Mouse (Mus musculus) gastrocnemius, postnatal 4 days (tissue): ENCODE measurements at regions not wholly inside any gene's neighbourhood (a gene's known extent, or its start where the extent isn't known, plus 50 kb on each side); places are given as distances from the start of the nearest gene placed in this dataset.
"Not testable (repeated sequence)": the region's sequence is repeated elsewhere in the genome, so short reads cannot be mapped to it uniquely, and the experiment has no call there.

Experiments used
- DNase-seq, 2 experiments: peaks; one replicate each; pipeline ENCODE4 v3.0.0; 2021 to 2022; ENCODE audit warnings: low spot score in 2 of 2, mixed read lengths in 2 of 2

- no peak for DNase-seq
These were observed 484.7 kb upstream of the Gulo start for GRCm38 (mm10) chr14:66493691-66494121.

- not testable (repeated sequence) for DNase-seq
These were observed 475.7 kb upstream of the Gulo start for GRCm38 (mm10) chr14:66484751-66485150.

- no peak for DNase-seq
These were observed 470.2 kb upstream of the Gulo start for GRCm38 (mm10) chr14:66479181-66479580.

GRCm38 (mm10) chr14:66478562-66478961 lies 469.6 kb upstream of the Gulo start:
- DNase-seq: no peak

- no peak for DNase-seq
These were observed 466.0 kb upstream of the Gulo start for GRCm38 (mm10) chr14:66475026-66475425.

GRCm38 (mm10) chr14:66473251-66473550 lies 464.2 kb upstream of the Gulo start:
- DNase-seq: no peak

GRCm38 (mm10) chr14:66472537-66473250 lies 463.7 kb upstream of the Gulo start:
- DNase-seq: no peak

- DNase-seq: no peak
These were observed 453.1 kb upstream of the Gulo start for GRCm38 (mm10) chr14:66462081-66462480.

- DNase-seq: peak in 1 of 2 experiments; percentile 38
These were observed 451.8 kb upstream of the Gulo start for GRCm38 (mm10) chr14:66460795-66461194.

- no peak for DNase-seq
These were observed 449.7 kb upstream of the Gulo start for GRCm38 (mm10) chr14:66458696-66459095.

GRCm38 (mm10) chr14:66457300-66457699 lies 448.3 kb upstream of the Gulo start:
- DNase-seq: no peak

GRCm38 (mm10) chr14:66452828-66453227 lies 443.8 kb upstream of the Gulo start:
- DNase-seq: no peak

GRCm38 (mm10) chr14:66450351-66450750 lies 441.3 kb upstream of the Gulo start:
- no peak for DNase-seq

GRCm38 (mm10) chr14:66442576-66442975 lies 433.6 kb upstream of the Gulo start:
- DNase-seq: no peak

GRCm38 (mm10) chr14:66441825-66442224 lies 432.8 kb upstream of the Gulo start:
- DNase-seq: peak in 1 of 2 experiments; percentile 39

GRCm38 (mm10) chr14:66438572-66438971 lies 429.6 kb upstream of the Gulo start:
- DNase-seq: no peak

- DNase-seq: no peak
These were observed 429.0 kb upstream of the Gulo start for GRCm38 (mm10) chr14:66438001-66438400.

- DNase-seq: no peak
These were observed 422.6 kb upstream of the Gulo start for GRCm38 (mm10) chr14:66431630-66432029.

- no peak for DNase-seq
These were observed 415.1 kb upstream of the Gulo start for GRCm38 (mm10) chr14:66424141-66424540.
